10 mouse cellular contexts compared by ENCODE assay signal in genomic region chr7:28969672-28970394, GRCm38 (mm10). TPM values are rescaled to one million over a fixed set of nuclear protein-coding genes. Genes with fewer than 3 reads are reported as not detected.
A peak's percentile ranks its signal among the peaks of the same experiment; 100 is the strongest.
DNase-seq lines count a peak whose midpoint lies in the region; ATAC-seq and TF ChIP-seq lines count a peak whose summit lies in the region.
"Had no signal": no experiment of that assay in that cellular context is flagged by ENCODE, and none has a peak within 500 bp of the region (broad histone marks: within the 10 kb centered on the region; RNA-seq: fewer than 3 reads in every experiment).

No protein-coding gene starts in this region.

- no peaks in the 10 kb centered on the region for H3K27me3 ChIP-seq in liver, embryonic 15.5 days
- no peaks in the 10 kb centered on the region for H3K27me3 ChIP-seq in liver, embryonic 11.5 days (replicated peaks; ENCODE audit: control insufficient read depth, insufficient read depth, low read length)
- no peaks in the 10 kb centered on the region for H3K27me3 ChIP-seq in embryonic facial prominence, embryonic 15.5 days
- H3K27me3 ChIP-seq in kidney, postnatal 0 days (ENCODE audit: insufficient read depth, low read length): no peaks in the 10 kb centered on the region
- H3K27me3 ChIP-seq in stomach, embryonic 14.5 days (ENCODE audit: control insufficient read depth, insufficient read depth, low read length): no peaks in the 10 kb centered on the region
- H3K27me3 ChIP-seq: lung, embryonic 15.5 days had no signal

- H3K4me3 ChIP-seq in liver, embryonic 15.5 days (replicated peaks): no peak overlapping the region
- no peak overlapping the region for H3K4me3 ChIP-seq in liver, embryonic 11.5 days (ENCODE audit: low read depth, low read length)
- no peak overlapping the region for H3K4me3 ChIP-seq in embryonic facial prominence, embryonic 15.5 days (replicated peaks)
- H3K4me3 ChIP-seq in kidney, postnatal 0 days (replicated peaks; ENCODE audit: low read depth, low read length): no peak overlapping the region
- no peak overlapping the region for H3K4me3 ChIP-seq in stomach, embryonic 14.5 days (ENCODE audit: low read depth, low read length)
- H3K4me3 ChIP-seq: lung, embryonic 15.5 days had no signal

- TF ChIP-seq CTCF in kidney, postnatal 0 days (IDR thresholded peaks at IDR 0.05; ENCODE audit: low read depth): no peak

- H3K36me3 ChIP-seq in liver, embryonic 15.5 days (replicated peaks): peaks cover 41% of the 10 kb centered on the region
- peaks cover 28% of the 10 kb centered on the region for H3K36me3 ChIP-seq in liver, embryonic 11.5 days (ENCODE audit: control insufficient read depth, insufficient read depth, low read length)
- peaks cover 38% of the 10 kb centered on the region for H3K36me3 ChIP-seq in embryonic facial prominence, embryonic 15.5 days
- H3K36me3 ChIP-seq in kidney, postnatal 0 days (ENCODE audit: insufficient read depth, low read length): peaks cover 26% of the 10 kb centered on the region
- peaks cover 25% of the 10 kb centered on the region for H3K36me3 ChIP-seq in stomach, embryonic 14.5 days (ENCODE audit: control insufficient read depth, insufficient read depth, low read length)

- no peak for DNase-seq in liver, embryonic 11.5 days (ENCODE audit: low spot score)
- peak; percentile 83 for DNase-seq in kidney, postnatal 0 days (ENCODE audit: low spot score)
- DNase-seq in thymus, postnatal 10 days (ENCODE audit: low spot score in 2 of 2): no peak
- DNase-seq in urinary bladder, adult 2 months (ENCODE audit: low spot score): no peak
- DNase-seq: spleen, adult 18-20 months had no signal

- no peak overlapping the region for H3K9ac ChIP-seq in liver, embryonic 15.5 days
- H3K9ac ChIP-seq in liver, embryonic 11.5 days (ENCODE audit: low read depth, low read length): no peak overlapping the region
- H3K9ac ChIP-seq in embryonic facial prominence, embryonic 15.5 days: no peak overlapping the region
- H3K9ac ChIP-seq in kidney, postnatal 0 days (ENCODE audit: low read depth, low read length): no peak overlapping the region
- H3K9ac ChIP-seq in stomach, embryonic 14.5 days (replicated peaks; ENCODE audit: low read depth, low read length): no peak overlapping the region
- H3K9ac ChIP-seq: lung, embryonic 15.5 days had no signal

- H3K27ac ChIP-seq in liver, embryonic 15.5 days (replicated peaks): no peak overlapping the region; the same call in 1 of the 2 replicates
- H3K27ac ChIP-seq in liver, embryonic 11.5 days (ENCODE audit: low read depth, low read length): no peak overlapping the region
- peak overlapping the region; percentile 76; the same call in 1 of the 2 replicates for H3K27ac ChIP-seq in embryonic facial prominence, embryonic 15.5 days (replicated peaks)
- peak overlapping the region; percentile 42 for H3K27ac ChIP-seq in kidney, postnatal 0 days
- H3K27ac ChIP-seq in stomach, embryonic 14.5 days (ENCODE audit: low read length): peak overlapping the region; percentile 55; the same call in 1 of the 2 replicates
- H3K27ac ChIP-seq: lung, embryonic 15.5 days had no signal

- H3K4me2 ChIP-seq in liver, embryonic 15.5 days: no peak overlapping the region
- no peak overlapping the region for H3K4me2 ChIP-seq in liver, embryonic 11.5 days
- no peak overlapping the region for H3K4me2 ChIP-seq in embryonic facial prominence, embryonic 15.5 days (replicated peaks)
- no peak overlapping the region for H3K4me2 ChIP-seq in kidney, postnatal 0 days (ENCODE audit: low read length)
- no peak overlapping the region for H3K4me2 ChIP-seq in stomach, embryonic 14.5 days (replicated peaks; ENCODE audit: low read depth, low read length)
- H3K4me2 ChIP-seq: lung, embryonic 15.5 days had no signal

- peak; percentile 8; the same call in 1 of the 2 replicates for ATAC-seq in liver, embryonic 15.5 days (ENCODE audit: insufficient read depth)
- ATAC-seq in liver, embryonic 11.5 days (replicated peaks; ENCODE audit: low FRiP score): no peak
- peak; percentile 19; the same call in 1 of the 2 replicates for ATAC-seq in embryonic facial prominence, embryonic 15.5 days (ENCODE audit: insufficient number of reproducible peaks, low FRiP score, low TSS enrichment, low read depth)
- peak; percentile 61 for ATAC-seq in kidney, postnatal 0 days (replicated peaks; ENCODE audit: low FRiP score, low read depth)
- ATAC-seq in stomach, embryonic 14.5 days (ENCODE audit: insufficient number of reproducible peaks, insufficient read depth, low FRiP score, low read depth): peak; percentile 43; the same call in 1 of the 2 replicates
- ATAC-seq: hindbrain, embryonic 16.5 days had no signal

- no peaks in the 10 kb centered on the region for H3K9me3 ChIP-seq in liver, embryonic 15.5 days (replicated peaks)
- no peaks in the 10 kb centered on the region for H3K9me3 ChIP-seq in liver, embryonic 11.5 days (ENCODE audit: control insufficient read depth, low read length)
- H3K9me3 ChIP-seq in embryonic facial prominence, embryonic 15.5 days (replicated peaks): no peaks in the 10 kb centered on the region
- H3K9me3 ChIP-seq in kidney, postnatal 0 days (replicated peaks; ENCODE audit: low read length): no peaks in the 10 kb centered on the region
- H3K9me3 ChIP-seq in stomach, embryonic 14.5 days (ENCODE audit: control insufficient read depth, low read depth, low read length): no peaks in the 10 kb centered on the region
- H3K9me3 ChIP-seq: lung, embryonic 15.5 days had no signal

- H3K4me1 ChIP-seq in liver, embryonic 15.5 days (replicated peaks): peaks cover 23% of the 10 kb centered on the region
- H3K4me1 ChIP-seq in liver, embryonic 11.5 days (replicated peaks; ENCODE audit: control insufficient read depth, insufficient read depth, low read length): peaks cover 4% of the 10 kb centered on the region; the same call in 1 of the 2 replicates
- peaks cover 21% of the 10 kb centered on the region; the same call in 1 of the 2 replicates for H3K4me1 ChIP-seq in embryonic facial prominence, embryonic 15.5 days
- peaks cover 6% of the 10 kb centered on the region; the same call in 1 of the 2 replicates for H3K4me1 ChIP-seq in kidney, postnatal 0 days (replicated peaks; ENCODE audit: insufficient read depth, low read length)
- H3K4me1 ChIP-seq in stomach, embryonic 14.5 days (ENCODE audit: control insufficient read depth, insufficient read depth, low read length): 0 out of 2 replicates have a peak, but pooled peaks cover 3% of the 10 kb centered on the region

- WGBS in liver, embryonic 15.5 days (ENCODE audit: insufficient replicate concordance): 67% methylated on average over 12 of the region's 12 CpGs
- WGBS in liver, embryonic 11.5 days: 76% methylated on average over 12 of the region's 12 CpGs
- WGBS in embryonic facial prominence, embryonic 15.5 days: 65% methylated on average over 12 of the region's 12 CpGs
- 25% methylated on average over 12 of the region's 12 CpGs for WGBS in kidney, postnatal 0 days
- WGBS in stomach, embryonic 14.5 days: 46% methylated on average over 12 of the region's 12 CpGs

RNA-seq across cellular contexts. Expression of gene Actn4, which starts 7.7 kb away (rescaled TPM):
- polyA plus RNA-seq in liver, embryonic 15.5 days (2015; fragmentation: Nextera tagmentation; extraction: Ambion mirVana): 126 and 147 TPM in 2 replicates
- polyA plus RNA-seq in liver, embryonic 11.5 days (2014; fragmentation: Nextera tagmentation; extraction: Ambion mirVana): 191 and 209 TPM in 2 replicates
- polyA plus RNA-seq in embryonic facial prominence, embryonic 15.5 days (2015; fragmentation: Nextera tagmentation; extraction: Ambion mirVana): 321 and 328 TPM in 2 replicates
- polyA plus RNA-seq in kidney, postnatal 0 days (2015; fragmentation: Nextera tagmentation; extraction: Ambion mirVana): 255 and 280 TPM in 2 replicates
- polyA plus RNA-seq in stomach, embryonic 14.5 days (2014; fragmentation: Nextera tagmentation; extraction: Ambion mirVana): 272 and 280 TPM in 2 replicates
- polyA plus RNA-seq in urinary bladder, adult 2 months (2012; rRNA removed): 285 and 345 TPM in 2 replicates

RNA-seq across cellular contexts. Expression of gene Eif3k, which starts 11.8 kb away (rescaled TPM):
- polyA plus RNA-seq in liver, embryonic 15.5 days (2015; fragmentation: Nextera tagmentation; extraction: Ambion mirVana): 209 and 222 TPM in 2 replicates
- 421 and 425 TPM in 2 replicates for polyA plus RNA-seq in liver, embryonic 11.5 days (2014; fragmentation: Nextera tagmentation; extraction: Ambion mirVana)
- polyA plus RNA-seq in embryonic facial prominence, embryonic 15.5 days (2015; fragmentation: Nextera tagmentation; extraction: Ambion mirVana): 403 and 405 TPM in 2 replicates
- polyA plus RNA-seq in kidney, postnatal 0 days (2015; fragmentation: Nextera tagmentation; extraction: Ambion mirVana): 467 and 479 TPM in 2 replicates
- polyA plus RNA-seq in stomach, embryonic 14.5 days (2014; fragmentation: Nextera tagmentation; extraction: Ambion mirVana): 413 and 444 TPM in 2 replicates
- 368 and 380 TPM in 2 replicates for polyA plus RNA-seq in urinary bladder, adult 2 months (2012; rRNA removed)

RNA-seq across cellular contexts. Expression of gene Map4k1, which starts 12.0 kb away (rescaled TPM):
- polyA plus RNA-seq in liver, embryonic 15.5 days (2015; fragmentation: Nextera tagmentation; extraction: Ambion mirVana): 21.6 and 26.3 TPM in 2 replicates
- 50.7 and 53.2 TPM in 2 replicates for polyA plus RNA-seq in liver, embryonic 11.5 days (2014; fragmentation: Nextera tagmentation; extraction: Ambion mirVana)
- 7.5 and 7.7 TPM in 2 replicates for polyA plus RNA-seq in embryonic facial prominence, embryonic 15.5 days (2015; fragmentation: Nextera tagmentation; extraction: Ambion mirVana)
- polyA plus RNA-seq in kidney, postnatal 0 days (2015; fragmentation: Nextera tagmentation; extraction: Ambion mirVana): 7.6 and 9.5 TPM in 2 replicates
- polyA plus RNA-seq in stomach, embryonic 14.5 days (2014; fragmentation: Nextera tagmentation; extraction: Ambion mirVana): 8.5 and 11.3 TPM in 2 replicates
- polyA plus RNA-seq in urinary bladder, adult 2 months (2012; rRNA removed): 3.6 and 3.8 TPM in 2 replicates

Comparison
In these comparisons a context has a peak if more than half of its experiments do, and no peak if none do; other contexts are left out.
1. H3K27ac ChIP-seq: peak in embryonic facial prominence, embryonic 15.5 days (single experiment), kidney, postnatal 0 days (single experiment) and stomach, embryonic 14.5 days (single experiment); none in liver, embryonic 15.5 days (single experiment) and liver, embryonic 11.5 days (single experiment).